Mouse (Mus musculus) spleen, adult 2 months (tissue): ENCODE data around the gene Scn2b.

Source experiments
- CTCF ChIP-seq: fragments of 200-500 bp; IDR thresholded peaks from 2 replicates; pipeline ENCODE4 v1.5.1; 2011; ENCODE audit warnings: mild to moderate bottlenecking, inconsistent platforms; ENCODE audit not compliant: insufficient read depth, insufficient read length, insufficient replicate concordance; ENCODE audit errors: extremely low read depth
- POLR2A ChIP-seq: fragments of 200-500 bp; IDR thresholded peaks from 2 replicates; pipeline ENCODE4 v1.6.1; 2011; ENCODE audit warnings: low read depth, low read length, inconsistent platforms

GRCm38 (mm10) chr9:45116819-45117218, 763 bp upstream of the Scn2b start:
- TF ChIP-seq POLR2A (no peak), CTCF (no peak)
